Mouse (Mus musculus): ENCODE data around the gene Gm17124.
"Not testable (repeated sequence)": the region's sequence is repeated elsewhere in the genome, so short reads cannot be mapped to it uniquely, and the experiment has no call there.

Gm17124 gene

GRCm38 (mm10) chr14:42599782-42600181, at the start of gene Gm17124:
TSS of gene Gm17124 (minus strand) at chr14:42599882.
- DNase-seq (ENCODE audit: low spot score) = not testable (repeated sequence)

- not testable (repeated sequence) for DNase-seq (ENCODE audit: low spot score)
Observed at GRCm38 (mm10) chr14:42641817-42642216, 42.1 kb upstream of the Gm17124 start, which contains the start of gene Gm3633. TSS of gene Gm3633 (minus strand) at chr14:42641917.

Measured in ovary, adult 18-20 months (tissue).